Mouse (Mus musculus) heart, embryonic 15.5 days (tissue): ENCODE data around the gene Csad. TPM values are rescaled to one million over a fixed set of nuclear protein-coding genes. Genes with fewer than 3 reads are reported as not detected.
"Not testable (repeated sequence)": the region's sequence is repeated elsewhere in the genome, so short reads cannot be mapped to it uniquely, and the experiment has no call there.

Experiments used
- ATAC-seq: fragments of 200-750 bp; cut with Nextera tagmentation; replicated peaks from 2 replicates; pipeline ENCODE4 v1.8.0; 2017; ENCODE audit warnings: low read depth, moderate TSS enrichment; ENCODE audit not compliant: insufficient number of reproducible peaks, insufficient read depth, low FRiP score
- H3K27ac ChIP-seq: fragments of 300-500 bp; sonication (generic); 2 replicates; pipeline ENCODE4 v1.5.1; 2015; ENCODE audit warnings: mild to moderate bottlenecking, inconsistent platforms
- H3K27me3 ChIP-seq: fragments of 300-500 bp; sonication (generic); 2 replicates; pipeline ENCODE4 v1.6.1; 2015; ENCODE audit warnings: inconsistent platforms
- H3K36me3 ChIP-seq: fragments of 300-500 bp; sonication (generic); 2 replicates; pipeline ENCODE4 v1.6.1; 2015; ENCODE audit warnings: mild to moderate bottlenecking, inconsistent platforms
- H3K4me1 ChIP-seq: fragments of 300-500 bp; sonication (generic); replicated peaks from 2 replicates; pipeline ENCODE4 v1.6.1; 2015; ENCODE audit warnings: inconsistent platforms
- H3K4me2 ChIP-seq: fragments of 300-500 bp; sonication (generic); 2 replicates; pipeline ENCODE4 v1.6.1; 2015; ENCODE audit warnings: inconsistent platforms, mild to moderate bottlenecking, moderate library complexity
- H3K4me3 ChIP-seq: fragments of 300-500 bp; sonication (generic); 2 replicates; pipeline ENCODE4 v1.5.1; 2015; ENCODE audit warnings: mild to moderate bottlenecking, inconsistent platforms
- H3K9ac ChIP-seq: fragments of 300-500 bp; sonication (generic); 2 replicates; pipeline ENCODE4 v1.6.1; 2015; ENCODE audit warnings: mild to moderate bottlenecking, inconsistent platforms
- H3K9me3 ChIP-seq: fragments of 300-500 bp; sonication (generic); replicated peaks from 2 replicates; pipeline ENCODE4 v1.6.1; 2016; ENCODE audit warnings: inconsistent platforms
- WGBS: fragments of 180-500 bp; shearing (Covaris S2); methylation state at CpG from one replicate; pipeline ENCODE4 v1.1.7; 2015; ENCODE audit warnings: mixed read lengths; 5-methylcytosine and 5-hydroxymethylcytosine counted together
- polyA plus RNA-seq: library from polyadenylated mRNA; unstranded; fragments of >200 nt; fragmentation: Nextera tagmentation; extraction: Ambion mirVana; gene quantifications from 2 replicates; pipeline ENCODE4 v1.2.1, GENCODE M21; 2015

Gene Csad
- polyA plus RNA-seq, 1 experiment from 2014 or later, result 31.1 TPM

DNA sequence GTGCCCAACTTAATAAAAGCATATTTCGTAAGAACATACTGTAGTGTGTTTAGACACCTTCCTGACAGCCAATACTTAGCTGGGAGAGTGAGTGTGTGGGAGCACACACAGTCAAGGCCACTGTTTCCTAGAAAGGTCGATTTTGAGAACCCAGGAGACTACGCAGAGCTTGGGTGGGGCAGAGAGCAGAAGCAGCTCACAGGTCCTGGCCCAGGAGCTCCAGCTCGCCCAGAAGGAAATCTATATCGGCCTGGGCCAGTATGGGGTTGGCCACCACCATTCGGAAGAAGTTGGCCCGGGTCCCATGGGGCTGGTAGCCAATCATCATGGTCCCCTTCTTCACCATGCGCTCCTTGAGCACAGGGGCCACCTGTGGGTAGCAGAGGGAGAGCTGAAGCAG is 27.1 kb downstream of the Csad start:
- ATAC-seq, result no peak
- 83% methylated on average over 8 of the region's 8 CpGs for WGBS
- Histone ChIP-seq H3K4me2 (no peak overlapping the region), H3K27me3 (no peaks in the 10 kb centered on the region), H3K27ac (no peak overlapping the region), H3K4me1 (no peaks in the 10 kb centered on the region), H3K36me3 (peaks cover 8% of the 10 kb centered on the region; the same call in 1 of the 2 replicates), H3K9ac (no peak overlapping the region), H3K9me3 (peaks cover 4% of the 10 kb centered on the region; the same call in 1 of the 2 replicates), H3K4me3 (no peak overlapping the region)

DNA sequence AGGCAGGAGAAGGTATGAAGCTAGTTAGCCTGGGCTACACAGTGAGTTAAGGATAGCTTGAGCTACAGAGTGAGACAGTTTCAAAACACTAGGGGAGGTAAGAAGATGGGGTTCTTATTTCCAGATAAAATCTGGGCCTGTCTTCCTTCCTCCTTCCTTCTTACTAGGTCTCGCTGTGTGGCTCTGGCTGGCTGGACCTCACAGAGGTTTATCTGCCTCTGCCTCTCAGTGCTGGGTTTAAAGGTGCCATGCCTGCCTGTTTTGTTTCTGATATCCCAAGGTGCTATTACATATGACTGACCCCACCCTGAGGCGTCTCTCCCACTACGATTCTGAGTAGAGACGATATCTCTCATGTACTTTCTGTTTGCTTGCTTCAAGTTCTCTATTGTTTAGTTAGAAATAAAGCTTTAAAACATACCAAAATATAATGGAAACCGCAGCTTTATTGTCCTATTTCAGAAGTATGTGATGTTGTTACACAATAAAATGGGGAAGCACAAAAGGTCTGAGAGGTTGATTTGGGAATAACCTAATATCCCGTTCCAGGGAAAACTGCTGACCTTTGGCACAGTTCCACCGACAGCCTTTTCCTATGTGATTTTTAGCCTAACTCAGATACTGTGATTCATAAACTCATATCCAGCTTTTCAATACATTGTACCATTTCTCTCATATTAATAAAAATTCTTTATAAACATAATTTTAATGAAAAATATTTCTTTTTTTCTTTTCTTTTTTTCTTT is 27.8 kb downstream of the Csad start:
- H3K27me3 ChIP-seq, result no peaks in the 10 kb centered on the region
- H3K9me3 ChIP-seq, result peaks cover 4% of the 10 kb centered on the region; the same call in 1 of the 2 replicates
- WGBS, result 72% methylated on average over 7 of the region's 7 CpGs
- H3K4me2 ChIP-seq, result no peak overlapping the region
- H3K4me1 ChIP-seq, result no peaks in the 10 kb centered on the region
- no peak for ATAC-seq
- H3K4me3 ChIP-seq, result no peak overlapping the region
- H3K9ac ChIP-seq, result no peak overlapping the region
- no peak overlapping the region for H3K27ac ChIP-seq
- peaks cover 8% of the 10 kb centered on the region; the same call in 1 of the 2 replicates for H3K36me3 ChIP-seq

DNA sequence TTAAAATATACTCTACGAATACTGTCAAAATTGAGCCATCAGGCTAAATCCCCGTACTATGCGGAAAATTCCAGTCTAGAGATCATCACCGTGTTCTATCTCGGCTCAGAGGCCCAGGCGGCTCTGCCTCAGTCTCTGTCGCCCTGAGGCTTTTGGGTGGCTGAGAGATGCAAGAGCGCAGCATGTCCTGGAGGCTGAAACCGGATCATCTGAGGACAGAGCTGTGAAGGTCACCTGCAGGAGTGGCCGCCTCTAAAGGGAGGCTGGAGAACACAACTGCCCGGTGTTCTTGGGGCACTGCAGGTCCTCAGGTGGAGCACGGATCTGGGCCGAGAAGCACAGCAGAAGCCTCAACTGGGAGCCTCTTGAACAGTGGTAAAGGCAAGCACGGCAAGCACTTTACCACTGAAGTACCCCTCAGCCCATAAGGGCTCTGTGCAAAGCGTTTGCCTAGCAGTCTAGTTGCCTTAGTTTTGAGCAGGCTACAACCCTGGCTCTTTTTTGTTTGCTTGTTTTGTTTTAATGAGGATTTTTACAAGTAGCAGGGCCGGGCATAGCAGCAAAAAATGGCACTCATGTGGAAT is 28.7 kb downstream of the Csad start:
- H3K9me3 ChIP-seq, result peaks cover 4% of the 10 kb centered on the region; the same call in 1 of the 2 replicates
- H3K4me2 ChIP-seq, result no peak overlapping the region
- WGBS, result 82% methylated on average over 16 of the region's 16 CpGs
- no peak overlapping the region for H3K9ac ChIP-seq
- no peaks in the 10 kb centered on the region for H3K4me1 ChIP-seq
- H3K4me3 ChIP-seq, result no peak overlapping the region
- ATAC-seq, result no peak
- H3K27me3 ChIP-seq, result no peaks in the 10 kb centered on the region
- no peak overlapping the region for H3K27ac ChIP-seq
- peaks cover 8% of the 10 kb centered on the region; the same call in 1 of the 2 replicates for H3K36me3 ChIP-seq

DNA sequence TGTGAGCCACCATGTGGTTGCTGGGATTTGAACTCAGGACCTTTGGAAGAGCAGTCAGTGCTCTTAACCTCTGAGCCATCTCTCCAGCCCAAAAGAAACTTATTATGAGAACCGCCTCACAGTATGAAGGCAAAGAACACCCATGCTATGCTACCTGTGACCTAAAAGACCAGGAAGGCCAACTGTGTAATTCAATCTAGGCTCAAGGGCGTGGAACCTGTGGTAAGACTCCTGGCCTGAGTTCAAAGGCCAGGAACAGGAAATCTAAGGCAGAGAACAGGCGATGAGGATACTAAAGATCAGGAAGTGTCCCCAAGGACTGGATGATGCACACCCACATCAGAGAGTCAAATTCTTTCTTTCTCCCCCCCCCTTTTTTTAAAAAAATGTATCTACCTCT is 30.9 kb downstream of the Csad start:
- Histone ChIP-seq H3K4me3 (no peak overlapping the region), H3K36me3 (peaks cover 4% of the 10 kb centered on the region; the same call in 1 of the 2 replicates), H3K27me3 (no peaks in the 10 kb centered on the region), H3K4me2 (no peak overlapping the region), H3K9me3 (peaks cover 4% of the 10 kb centered on the region; the same call in 1 of the 2 replicates), H3K4me1 (no peaks in the 10 kb centered on the region), H3K9ac (no peak overlapping the region), H3K27ac (no peak overlapping the region)
- 84% methylated on average over 3 of the region's 3 CpGs for WGBS
- no peak for ATAC-seq

DNA sequence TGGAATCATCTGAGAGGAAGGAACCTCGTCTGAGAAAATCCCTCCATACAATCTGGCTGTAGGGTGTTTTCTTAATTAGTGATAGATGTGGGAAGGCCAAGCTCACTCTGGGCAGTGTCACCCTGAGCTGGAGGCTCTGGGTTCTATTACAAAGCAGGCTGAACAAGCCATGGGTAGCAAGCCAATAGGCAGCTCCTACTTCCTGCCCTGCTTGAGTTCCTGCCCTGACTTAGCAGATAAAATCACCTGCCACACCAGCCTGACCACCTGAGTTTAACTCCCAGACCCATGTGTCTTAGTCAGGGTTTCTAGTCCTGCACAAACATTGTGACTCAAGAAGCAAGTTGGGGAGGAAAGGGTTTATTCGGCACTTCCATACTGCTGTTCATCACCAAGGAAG is 35.5 kb downstream of the Csad start:
- no peak for ATAC-seq
- 73% methylated on average over 2 of the region's 2 CpGs for WGBS
- Histone ChIP-seq H3K27ac (no peak overlapping the region), H3K4me3 (no peak overlapping the region), H3K9me3 (no peaks in the 10 kb centered on the region), H3K36me3 (no peaks in the 10 kb centered on the region), H3K9ac (no peak overlapping the region), H3K4me2 (no peak overlapping the region), H3K4me1 (peaks cover 10% of the 10 kb centered on the region), H3K27me3 (no peaks in the 10 kb centered on the region)

DNA sequence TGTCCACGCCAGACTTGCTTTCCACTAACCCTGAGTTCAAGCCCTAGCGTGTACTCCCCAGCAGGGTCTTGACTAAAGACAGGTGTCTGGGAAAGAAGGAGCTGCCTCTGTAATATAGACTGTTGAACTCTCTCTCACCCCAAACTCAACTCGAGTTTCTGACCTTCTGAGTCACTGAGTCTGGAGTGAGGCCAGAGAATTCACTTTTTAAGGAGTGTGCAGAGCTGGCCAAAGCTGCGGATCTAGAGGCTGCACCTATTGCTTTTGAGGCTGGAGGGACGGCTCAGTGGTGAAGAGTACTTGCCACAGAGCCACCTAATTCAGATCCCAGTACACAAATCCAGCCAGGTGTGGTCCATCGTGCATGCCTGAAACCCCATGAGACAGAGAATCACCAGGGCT is 36.9 kb downstream of the Csad start:
- 28% methylated on average over 6 of the region's 6 CpGs for WGBS
- H3K9me3 ChIP-seq, result no peaks in the 10 kb centered on the region
- no peak overlapping the region for H3K9ac ChIP-seq
- H3K36me3 ChIP-seq, result no peaks in the 10 kb centered on the region
- H3K27ac ChIP-seq, result peak overlapping the region; percentile 53
- no peak overlapping the region for H3K4me3 ChIP-seq
- no peak overlapping the region for H3K4me2 ChIP-seq
- 0 out of 2 replicates have a peak, but pooled peaks have one; percentile 35 for ATAC-seq
- H3K27me3 ChIP-seq, result no peaks in the 10 kb centered on the region
- peaks cover 10% of the 10 kb centered on the region for H3K4me1 ChIP-seq

DNA sequence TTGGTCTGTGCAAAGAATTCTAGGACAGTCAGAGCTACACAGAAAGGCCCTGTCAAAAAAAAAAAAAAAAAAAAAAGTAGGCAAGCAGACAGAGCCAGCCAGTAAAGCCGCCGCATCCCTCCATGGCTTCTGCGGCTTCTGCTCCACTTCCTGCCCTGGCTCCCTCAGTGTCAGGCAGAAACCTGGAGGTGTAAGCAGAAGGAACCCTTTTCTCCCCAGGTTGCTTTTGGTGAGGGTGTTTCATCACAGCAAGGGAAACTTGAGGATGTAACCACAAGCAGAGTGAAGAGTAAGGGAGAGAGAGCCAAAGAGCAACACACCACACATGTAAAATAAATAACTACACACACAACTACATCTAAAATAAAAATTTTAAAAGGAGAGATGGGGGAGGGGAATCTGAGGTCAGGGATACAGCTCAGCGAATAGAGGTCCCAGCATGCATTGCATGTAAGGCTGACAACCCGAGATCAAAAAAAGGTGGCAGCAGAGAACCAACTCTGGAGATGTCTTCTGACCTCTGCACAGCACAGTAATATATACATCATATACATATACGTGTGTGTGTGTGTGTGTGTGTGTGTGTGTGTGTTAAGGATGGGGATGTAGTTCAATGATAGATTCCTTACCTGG is 38.9 kb downstream of the Csad start:
- H3K9me3 ChIP-seq, result no peaks in the 10 kb centered on the region
- H3K4me3 ChIP-seq, result no peak overlapping the region
- ATAC-seq, result no peak
- no peak overlapping the region for H3K27ac ChIP-seq
- H3K4me1 ChIP-seq, result peaks cover 10% of the 10 kb centered on the region
- no peak overlapping the region for H3K9ac ChIP-seq
- no peak overlapping the region for H3K4me2 ChIP-seq
- H3K36me3 ChIP-seq, result no peaks in the 10 kb centered on the region
- no peaks in the 10 kb centered on the region for H3K27me3 ChIP-seq
- 41% methylated on average over 6 of the region's 6 CpGs for WGBS

DNA sequence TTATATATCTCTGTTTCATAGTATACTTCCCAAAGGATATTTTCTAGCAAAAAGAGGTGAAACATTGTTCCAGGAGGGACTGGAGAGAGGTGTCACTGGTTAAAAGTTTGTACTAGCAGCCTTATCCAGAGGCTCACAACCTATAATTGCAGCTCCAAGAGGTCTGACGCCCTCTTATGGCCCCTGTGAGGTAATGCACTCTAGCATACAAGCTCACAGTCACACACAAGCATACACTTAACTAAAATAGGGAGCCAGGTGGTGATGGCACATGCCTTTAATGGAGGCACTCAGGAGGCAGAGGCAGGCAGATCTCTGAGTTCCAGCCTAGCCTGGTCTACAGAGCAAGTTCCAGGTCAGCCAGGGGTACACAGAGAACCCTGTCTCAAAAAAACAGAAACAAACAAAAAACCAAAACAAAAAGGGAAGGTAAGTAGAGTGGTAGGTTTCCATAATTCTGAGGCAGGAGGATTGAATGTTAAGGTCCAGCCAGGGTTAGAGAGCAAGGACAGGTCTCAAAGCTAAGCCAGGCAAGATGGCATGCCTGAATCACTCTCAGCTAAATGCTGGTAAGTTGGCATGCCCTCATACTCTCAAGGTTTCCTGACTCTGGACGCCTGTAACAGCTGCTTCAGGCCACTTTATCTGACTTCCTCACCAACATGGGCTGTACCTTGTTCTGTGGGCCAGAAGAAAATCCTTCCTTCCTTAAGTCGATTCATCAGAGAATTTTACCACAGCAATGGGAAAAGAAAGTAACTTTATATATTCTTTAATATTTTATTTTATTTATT is 40.4 kb downstream of the Csad start:
- ATAC-seq, result no peak
- Histone ChIP-seq H3K9me3 (no peaks in the 10 kb centered on the region), H3K9ac (no peak overlapping the region), H3K4me1 (peaks cover 10% of the 10 kb centered on the region), H3K36me3 (no peaks in the 10 kb centered on the region), H3K27me3 (no peaks in the 10 kb centered on the region), H3K27ac (no peak overlapping the region), H3K4me2 (no peak overlapping the region), H3K4me3 (no peak overlapping the region)
- WGBS, result 45% methylated on average over 3 of the region's 3 CpGs

DNA sequence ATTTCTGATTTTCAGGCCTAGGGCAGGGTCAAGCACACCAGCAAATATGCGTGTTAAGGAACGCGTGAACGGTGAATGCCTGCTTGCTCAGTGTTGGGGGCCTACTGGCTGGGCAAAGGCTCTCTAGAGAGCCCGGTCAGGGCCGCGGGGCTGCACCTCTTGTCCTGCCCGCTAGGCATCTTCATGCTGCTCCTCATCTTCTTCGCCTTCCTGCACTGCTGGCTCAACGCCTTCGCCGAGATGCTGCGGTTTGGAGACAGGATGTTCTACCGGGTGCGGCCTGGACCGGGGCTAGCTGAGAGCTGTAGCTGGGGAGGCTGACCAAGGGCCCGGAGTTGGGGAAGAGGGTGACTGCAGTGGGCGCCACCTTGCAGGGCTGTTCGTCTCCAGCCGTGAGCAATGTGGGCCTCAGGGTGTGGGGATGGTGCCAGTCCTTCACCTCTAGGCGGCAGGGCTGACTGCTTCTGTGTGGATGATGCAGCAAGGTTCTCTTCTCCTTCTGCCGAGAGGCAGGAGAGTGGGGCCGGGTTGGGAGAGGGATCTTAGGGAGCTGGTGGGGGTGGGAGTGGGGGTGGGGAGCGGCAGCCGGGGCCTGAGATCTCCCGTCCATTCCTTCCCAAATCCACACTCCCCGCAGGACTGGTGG is 44.0 kb downstream of the Csad start:
- Histone ChIP-seq H3K4me2 (no peak overlapping the region), H3K9me3 (no peaks in the 10 kb centered on the region), H3K4me3 (no peak overlapping the region), H3K27me3 (no peaks in the 10 kb centered on the region), H3K36me3 (no peaks in the 10 kb centered on the region), H3K9ac (no peak overlapping the region), H3K27ac (no peak overlapping the region), H3K4me1 (no peaks in the 10 kb centered on the region)
- ATAC-seq, result no peak
- 49% methylated on average over 27 of the region's 27 CpGs for WGBS

DNA sequence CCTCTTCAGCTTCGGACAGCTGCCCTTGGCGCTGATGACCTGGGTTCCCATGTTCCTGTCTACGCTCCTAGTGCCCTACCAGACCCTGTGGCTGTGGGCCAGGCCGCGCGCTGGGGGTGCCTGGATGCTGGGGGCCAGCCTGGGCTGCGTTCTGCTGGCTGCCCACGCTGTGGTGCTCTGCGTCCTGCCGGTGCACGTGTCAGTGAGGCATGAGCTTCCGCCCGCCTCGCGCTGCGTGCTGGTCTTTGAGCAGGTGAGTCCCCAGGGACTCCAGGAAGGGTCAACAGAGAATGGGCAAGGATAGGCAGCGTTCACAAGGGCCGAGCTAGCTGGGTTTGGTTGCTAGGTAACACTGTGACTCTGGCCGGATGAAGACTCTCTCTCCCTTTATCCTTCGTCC is 47.7 kb downstream of the Csad start:
- Histone ChIP-seq H3K9me3 (no peaks in the 10 kb centered on the region), H3K4me3 (no peak overlapping the region), H3K4me1 (no peaks in the 10 kb centered on the region), H3K27ac (no peak overlapping the region), H3K9ac (no peak overlapping the region), H3K4me2 (no peak overlapping the region), H3K27me3 (no peaks in the 10 kb centered on the region), H3K36me3 (no peaks in the 10 kb centered on the region)
- 43% methylated on average over 20 of the region's 20 CpGs for WGBS
- no peak for ATAC-seq

DNA sequence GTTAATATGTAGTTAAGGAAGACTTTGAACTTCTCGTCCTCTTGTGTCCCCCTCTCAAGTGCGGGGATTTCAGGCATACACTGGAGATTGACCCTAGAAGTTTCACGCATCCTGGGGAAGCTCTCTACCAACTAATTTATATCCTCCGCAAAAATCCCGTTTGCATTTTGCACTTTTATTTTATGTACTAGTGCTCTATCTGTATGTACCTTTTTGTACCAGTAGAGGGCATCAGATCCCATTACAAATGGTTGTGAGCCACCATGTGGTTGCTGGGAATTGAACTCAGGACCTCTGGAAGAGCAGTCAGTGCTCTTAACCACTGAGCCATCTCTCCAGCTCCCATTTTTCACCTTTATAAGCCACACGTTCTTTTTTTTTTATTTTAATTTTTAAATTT is 49.5 kb downstream of the Csad start:
- not testable (repeated sequence) for H3K27ac ChIP-seq, H3K27me3 ChIP-seq, ATAC-seq, H3K9me3 ChIP-seq, H3K9ac ChIP-seq, H3K4me2 ChIP-seq, H3K36me3 ChIP-seq, H3K4me3 ChIP-seq, H3K4me1 ChIP-seq
- WGBS, result 89% methylated on average over 6 of the region's 6 CpGs
